Mouse (Mus musculus): Measurements from ENCODE around the gene Gm42906. TPM values are rescaled to one million over a fixed set of nuclear protein-coding genes. Genes with fewer than 3 reads are reported as not detected.
A peak's percentile ranks its signal among the peaks of the same experiment; 100 is the strongest.

Gm42906 gene
- polyA plus RNA-seq, 1 experiment from 2014 or later = not detected

DNA sequence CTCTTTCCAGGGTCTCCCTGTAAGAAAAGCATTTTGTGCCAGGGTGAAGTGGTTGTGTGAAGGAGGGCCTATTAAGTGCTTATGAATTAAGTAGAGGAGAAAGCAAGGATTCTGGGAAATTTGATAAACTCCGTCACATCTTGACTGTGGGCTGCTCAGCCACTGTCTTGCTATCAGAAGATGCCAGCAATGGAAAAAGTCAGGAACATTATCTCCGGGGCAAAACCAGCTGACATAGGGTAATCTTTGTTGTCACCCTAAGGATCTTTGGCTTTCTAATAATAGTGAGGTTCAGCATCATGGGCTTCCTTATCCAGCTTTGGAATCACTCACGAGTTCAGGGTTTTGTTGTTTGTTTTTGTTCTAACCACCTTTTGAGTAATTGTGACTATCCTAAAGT, 14.3 kb downstream of the Gm42906 start:
- 76% methylated on average over 3 of the region's 3 CpGs for WGBS
- H3K27me3 ChIP-seq (ENCODE audit: control insufficient read depth, insufficient read depth, low read length) = no peaks in the 10 kb centered on the region
- no peak overlapping the region for H3K9ac ChIP-seq (replicated peaks; ENCODE audit: low read depth, low read length)
- H3K9me3 ChIP-seq (ENCODE audit: control insufficient read depth, low read length) = no peaks in the 10 kb centered on the region
- no peak overlapping the region for H3K27ac ChIP-seq (ENCODE audit: low read depth, low read length)
- ATAC-seq (ENCODE audit: low read depth) = no peak
- H3K4me2 ChIP-seq (ENCODE audit: low read depth, low read length) = no peak overlapping the region
- H3K4me1 ChIP-seq (ENCODE audit: control insufficient read depth, insufficient read depth, low read length) = 0 out of 2 replicates have a peak, but pooled peaks cover 4% of the 10 kb centered on the region
- no peaks in the 10 kb centered on the region for H3K36me3 ChIP-seq (ENCODE audit: control insufficient read depth, insufficient read depth, low read length)
- no peak overlapping the region for H3K4me3 ChIP-seq (ENCODE audit: low read depth, low read length)

DNA sequence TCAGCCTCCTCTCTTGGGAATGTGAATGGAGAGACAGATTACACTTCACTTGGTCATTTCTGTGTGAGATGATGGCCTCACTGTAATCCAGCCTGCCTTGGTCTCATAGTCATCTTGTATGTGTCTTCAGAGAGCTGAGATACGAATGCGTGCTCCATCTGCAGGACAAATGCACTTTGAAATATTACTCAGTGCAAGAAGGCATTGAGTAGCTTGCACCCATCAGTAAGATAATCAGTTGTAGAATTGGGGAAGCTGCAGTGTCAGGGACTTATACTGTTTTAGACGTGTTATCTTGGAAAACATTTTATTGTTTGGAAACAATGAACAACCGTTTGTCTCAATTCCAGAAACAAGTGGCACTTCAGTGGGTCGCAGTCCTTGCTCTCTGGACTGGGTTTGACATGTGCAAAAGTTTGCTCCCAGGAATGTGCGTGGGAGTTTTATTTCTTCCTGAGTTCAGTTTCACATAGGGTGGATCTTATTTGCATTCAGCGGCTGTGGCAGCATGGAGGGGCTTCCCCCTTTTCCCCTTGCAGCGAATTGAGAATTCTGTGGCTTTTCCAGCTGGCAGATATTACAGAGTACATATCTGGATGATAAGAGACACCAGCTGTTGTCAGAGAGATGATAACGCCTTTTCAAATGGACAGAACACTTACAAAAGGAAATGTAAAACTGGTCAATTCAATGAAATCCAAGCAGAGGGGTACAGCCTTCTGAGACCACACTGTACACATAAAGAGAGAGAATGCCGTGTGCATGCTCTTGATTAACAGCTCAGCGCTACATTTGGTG, 15.1 kb downstream of the Gm42906 start:
- WGBS = 55% methylated on average over 11 of the region's 11 CpGs
- no peak overlapping the region for H3K4me2 ChIP-seq (ENCODE audit: low read depth, low read length)
- H3K4me3 ChIP-seq (ENCODE audit: low read depth, low read length) = no peak overlapping the region
- 0 out of 2 replicates have a peak, but pooled peaks cover 4% of the 10 kb centered on the region for H3K4me1 ChIP-seq (ENCODE audit: control insufficient read depth, insufficient read depth, low read length)
- ATAC-seq (ENCODE audit: low read depth) = no peak
- no peaks in the 10 kb centered on the region for H3K27me3 ChIP-seq (ENCODE audit: control insufficient read depth, insufficient read depth, low read length)
- no peaks in the 10 kb centered on the region for H3K9me3 ChIP-seq (ENCODE audit: control insufficient read depth, low read length)
- no peak overlapping the region for H3K27ac ChIP-seq (ENCODE audit: low read depth, low read length)
- no peaks in the 10 kb centered on the region for H3K36me3 ChIP-seq (ENCODE audit: control insufficient read depth, insufficient read depth, low read length)
- no peak overlapping the region for H3K9ac ChIP-seq (replicated peaks; ENCODE audit: low read depth, low read length)

DNA sequence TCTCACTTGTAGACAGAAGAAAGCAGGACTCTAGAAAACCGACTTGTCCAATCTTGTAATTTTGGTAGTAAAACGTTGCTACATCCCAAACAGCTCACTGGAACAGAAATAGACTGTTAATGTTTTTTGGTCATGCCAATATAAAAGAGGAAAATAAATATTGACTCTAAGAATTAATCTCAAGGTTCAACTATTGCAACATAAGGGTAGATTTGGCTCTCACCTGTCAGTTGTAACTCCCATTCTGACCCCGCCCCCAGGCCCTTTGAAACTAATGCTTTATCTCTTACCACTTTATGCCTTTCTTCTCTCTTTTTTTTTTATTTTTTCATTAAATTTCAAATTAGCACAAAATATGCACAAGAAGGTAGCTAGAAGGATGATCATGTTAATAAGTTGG, 18.0 kb downstream of the Gm42906 start:
- Histone ChIP-seq H3K4me3 (ENCODE audit: low read depth, low read length) (no peak overlapping the region), H3K4me1 (ENCODE audit: control insufficient read depth, insufficient read depth, low read length) (0 out of 2 replicates have a peak, but pooled peaks cover 4% of the 10 kb centered on the region), H3K4me2 (ENCODE audit: low read depth, low read length) (no peak overlapping the region), H3K9me3 (ENCODE audit: control insufficient read depth, low read length) (no peaks in the 10 kb centered on the region), H3K27ac (ENCODE audit: low read depth, low read length) (no peak overlapping the region), H3K36me3 (ENCODE audit: control insufficient read depth, insufficient read depth, low read length) (no peaks in the 10 kb centered on the region), H3K9ac (replicated peaks; ENCODE audit: low read depth, low read length) (no peak overlapping the region), H3K27me3 (ENCODE audit: control insufficient read depth, insufficient read depth, low read length) (no peaks in the 10 kb centered on the region)
- 63% methylated on average over 3 of the region's 3 CpGs for WGBS
- ATAC-seq (ENCODE audit: low read depth) = no peak

DNA sequence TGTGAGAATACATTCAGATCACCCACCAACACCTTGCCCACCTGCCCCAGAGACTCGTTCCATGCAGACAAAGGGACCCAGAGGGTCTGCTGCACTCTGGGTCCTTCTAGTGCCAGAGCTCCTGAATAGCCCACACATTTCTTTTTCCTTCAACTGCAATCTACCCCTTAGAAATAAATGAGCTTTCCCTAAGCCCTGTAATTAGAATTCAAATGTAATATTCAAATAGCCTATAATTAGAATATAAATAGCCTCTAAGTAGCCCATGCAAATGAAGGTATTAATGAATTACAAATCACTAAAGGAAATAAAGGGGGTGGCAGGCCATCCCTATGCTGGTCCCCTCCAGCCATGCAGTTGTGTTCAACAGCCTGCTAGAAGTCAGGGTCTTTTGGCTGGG, 18.7 kb downstream of the Gm42906 start:
- Histone ChIP-seq H3K9me3 (ENCODE audit: control insufficient read depth, low read length) (no peaks in the 10 kb centered on the region), H3K27ac (ENCODE audit: low read depth, low read length) (peak overlapping the region; percentile 29; the same call in 1 of the 2 replicates), H3K4me2 (ENCODE audit: low read depth, low read length) (no peak overlapping the region), H3K4me1 (ENCODE audit: control insufficient read depth, insufficient read depth, low read length) (0 out of 2 replicates have a peak, but pooled peaks cover 4% of the 10 kb centered on the region), H3K9ac (replicated peaks; ENCODE audit: low read depth, low read length) (no peak overlapping the region), H3K36me3 (ENCODE audit: control insufficient read depth, insufficient read depth, low read length) (no peaks in the 10 kb centered on the region), H3K4me3 (ENCODE audit: low read depth, low read length) (no peak overlapping the region), H3K27me3 (ENCODE audit: control insufficient read depth, insufficient read depth, low read length) (no peaks in the 10 kb centered on the region)
- 10% methylated on average over 1 of the region's 1 CpGs for WGBS
- ATAC-seq (ENCODE audit: low read depth) = peak; percentile 83

DNA sequence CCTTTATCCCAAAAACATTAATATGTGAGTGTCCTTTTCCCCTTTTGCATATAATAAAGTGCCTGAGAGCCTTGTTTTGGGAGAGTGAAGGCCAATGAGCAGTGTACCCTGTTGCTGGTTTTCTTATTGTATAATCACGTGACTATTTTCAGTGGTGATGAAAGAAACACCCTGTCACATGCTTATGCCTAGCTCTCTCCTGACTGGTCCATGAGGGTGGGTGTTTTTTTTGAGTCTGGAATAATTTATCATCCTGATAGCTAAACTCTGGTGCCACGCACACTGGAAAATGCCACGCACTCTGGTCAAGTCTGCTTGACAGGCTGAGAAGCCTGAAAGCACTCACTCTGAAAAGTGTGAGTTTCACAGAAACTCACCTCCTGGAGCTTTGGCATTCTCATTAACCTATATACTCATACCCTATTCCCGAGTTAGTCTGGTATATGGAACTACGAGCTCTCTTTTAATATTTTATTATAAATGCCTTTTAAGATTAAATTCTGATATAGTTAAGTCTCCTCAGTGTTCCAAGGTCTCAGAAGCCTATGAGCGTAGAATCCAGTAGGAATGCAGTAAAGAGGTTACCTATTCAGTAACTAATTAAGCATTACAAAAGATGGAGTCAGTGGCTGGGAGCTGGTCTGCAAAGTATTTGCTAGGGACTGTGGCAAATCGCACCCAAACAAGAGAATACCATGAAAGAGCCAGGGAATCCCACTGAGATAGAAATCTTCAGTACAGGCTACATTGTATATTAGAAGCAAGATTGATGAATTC, 19.7 kb downstream of the Gm42906 start:
- no peak for ATAC-seq (ENCODE audit: low read depth)
- H3K4me3 ChIP-seq (ENCODE audit: low read depth, low read length) = no peak overlapping the region
- H3K36me3 ChIP-seq (ENCODE audit: control insufficient read depth, insufficient read depth, low read length) = no peaks in the 10 kb centered on the region
- 22% methylated on average over 7 of the region's 7 CpGs for WGBS
- H3K27me3 ChIP-seq (ENCODE audit: control insufficient read depth, insufficient read depth, low read length) = no peaks in the 10 kb centered on the region
- H3K9ac ChIP-seq (replicated peaks; ENCODE audit: low read depth, low read length) = no peak overlapping the region
- H3K4me1 ChIP-seq (ENCODE audit: control insufficient read depth, insufficient read depth, low read length) = 0 out of 2 replicates have a peak, but pooled peaks cover 4% of the 10 kb centered on the region
- H3K9me3 ChIP-seq (ENCODE audit: control insufficient read depth, low read length) = no peaks in the 10 kb centered on the region
- no peak overlapping the region for H3K4me2 ChIP-seq (ENCODE audit: low read depth, low read length)
- H3K27ac ChIP-seq (ENCODE audit: low read depth, low read length) = no peak overlapping the region

DNA sequence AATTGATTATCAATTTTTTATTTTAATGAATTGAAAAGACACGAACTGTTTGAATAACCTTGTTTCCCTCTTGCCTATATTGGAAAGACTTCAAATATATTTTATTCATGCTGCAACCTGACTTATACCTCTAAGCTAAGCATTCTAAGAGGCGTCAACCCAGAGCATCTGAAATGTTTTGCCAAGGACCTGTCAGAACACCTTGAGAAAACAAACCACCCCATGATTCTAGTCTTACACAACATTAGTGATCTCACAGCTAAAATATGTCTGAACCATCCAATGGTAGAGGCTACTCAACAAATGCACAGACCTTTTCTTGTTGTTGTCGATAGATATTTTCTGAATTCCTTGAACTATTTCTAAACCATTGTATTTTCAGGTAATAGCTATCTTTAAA, 20.5 kb downstream of the Gm42906 start:
- WGBS = 93% methylated on average over 3 of the region's 3 CpGs
- Histone ChIP-seq H3K4me2 (ENCODE audit: low read depth, low read length) (no peak overlapping the region), H3K9ac (replicated peaks; ENCODE audit: low read depth, low read length) (no peak overlapping the region), H3K27ac (ENCODE audit: low read depth, low read length) (no peak overlapping the region), H3K4me1 (ENCODE audit: control insufficient read depth, insufficient read depth, low read length) (0 out of 2 replicates have a peak, but pooled peaks cover 4% of the 10 kb centered on the region), H3K27me3 (ENCODE audit: control insufficient read depth, insufficient read depth, low read length) (no peaks in the 10 kb centered on the region), H3K36me3 (ENCODE audit: control insufficient read depth, insufficient read depth, low read length) (no peaks in the 10 kb centered on the region), H3K9me3 (ENCODE audit: control insufficient read depth, low read length) (no peaks in the 10 kb centered on the region), H3K4me3 (ENCODE audit: low read depth, low read length) (no peak overlapping the region)
- ATAC-seq (ENCODE audit: low read depth) = no peak

DNA sequence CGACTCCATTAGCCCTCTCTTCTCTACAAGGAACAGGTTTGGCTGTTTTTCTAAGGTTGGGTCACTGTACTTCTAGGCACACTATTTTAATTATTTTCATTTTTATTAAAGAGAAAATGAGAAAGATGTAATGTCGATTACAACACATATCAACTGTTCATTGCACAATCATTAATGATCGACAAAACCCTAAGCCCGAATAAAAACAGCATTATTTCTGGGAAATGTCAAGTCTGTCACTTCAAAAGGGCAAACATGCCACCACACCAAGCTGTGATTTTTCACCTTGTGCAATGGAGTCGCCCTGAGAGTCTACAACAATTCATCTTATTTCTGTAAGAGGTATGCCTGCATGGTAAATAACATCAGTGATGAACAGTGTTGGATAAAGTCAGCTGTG, 21.7 kb downstream of the Gm42906 start:
- 88% methylated on average over 5 of the region's 5 CpGs for WGBS
- Histone ChIP-seq H3K4me1 (ENCODE audit: control insufficient read depth, insufficient read depth, low read length) (0 out of 2 replicates have a peak, but pooled peaks cover 4% of the 10 kb centered on the region), H3K9ac (replicated peaks; ENCODE audit: low read depth, low read length) (no peak overlapping the region), H3K27me3 (ENCODE audit: control insufficient read depth, insufficient read depth, low read length) (no peaks in the 10 kb centered on the region), H3K9me3 (ENCODE audit: control insufficient read depth, low read length) (no peaks in the 10 kb centered on the region), H3K4me2 (ENCODE audit: low read depth, low read length) (no peak overlapping the region), H3K36me3 (ENCODE audit: control insufficient read depth, insufficient read depth, low read length) (no peaks in the 10 kb centered on the region), H3K27ac (ENCODE audit: low read depth, low read length) (no peak overlapping the region), H3K4me3 (ENCODE audit: low read depth, low read length) (no peak overlapping the region)
- no peak for ATAC-seq (ENCODE audit: low read depth)

DNA sequence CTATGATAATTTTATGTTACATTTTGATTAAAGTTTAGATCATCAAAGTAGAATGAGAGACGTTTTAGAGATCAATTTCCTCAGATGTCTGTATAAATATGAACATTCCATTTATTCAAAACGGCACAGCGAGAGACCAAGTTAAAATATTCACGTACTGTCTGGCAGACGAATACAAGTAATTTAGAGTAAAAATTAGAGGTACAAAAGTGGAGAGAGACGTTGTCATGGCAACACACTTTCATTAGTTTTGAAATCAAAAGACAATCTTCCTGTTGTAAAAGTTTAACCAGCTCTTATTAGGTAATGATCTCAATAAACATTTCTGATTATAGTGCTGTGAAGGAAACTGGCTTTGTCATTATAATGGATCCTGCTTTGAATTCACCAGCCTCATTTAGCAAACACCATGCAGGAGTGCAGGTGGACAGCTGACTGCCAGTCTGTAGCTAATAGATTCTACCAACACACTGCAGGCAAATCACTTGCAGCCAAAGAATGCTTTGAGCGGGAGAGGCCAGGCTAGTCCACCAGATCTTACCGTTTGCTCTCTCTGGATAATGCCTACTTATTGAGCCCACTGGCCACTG, 22.6 kb downstream of the Gm42906 start:
- no peaks in the 10 kb centered on the region for H3K27me3 ChIP-seq (ENCODE audit: control insufficient read depth, insufficient read depth, low read length)
- H3K9ac ChIP-seq (replicated peaks; ENCODE audit: low read depth, low read length) = no peak overlapping the region
- H3K4me2 ChIP-seq (ENCODE audit: low read depth, low read length) = no peak overlapping the region
- H3K4me1 ChIP-seq (ENCODE audit: control insufficient read depth, insufficient read depth, low read length) = 0 out of 2 replicates have a peak, but pooled peaks cover 4% of the 10 kb centered on the region
- no peaks in the 10 kb centered on the region for H3K36me3 ChIP-seq (ENCODE audit: control insufficient read depth, insufficient read depth, low read length)
- no peaks in the 10 kb centered on the region for H3K9me3 ChIP-seq (ENCODE audit: control insufficient read depth, low read length)
- ATAC-seq (ENCODE audit: low read depth) = no peak
- H3K4me3 ChIP-seq (ENCODE audit: low read depth, low read length) = no peak overlapping the region
- H3K27ac ChIP-seq (ENCODE audit: low read depth, low read length) = no peak overlapping the region
- WGBS = 36% methylated on average over 8 of the region's 8 CpGs

DNA sequence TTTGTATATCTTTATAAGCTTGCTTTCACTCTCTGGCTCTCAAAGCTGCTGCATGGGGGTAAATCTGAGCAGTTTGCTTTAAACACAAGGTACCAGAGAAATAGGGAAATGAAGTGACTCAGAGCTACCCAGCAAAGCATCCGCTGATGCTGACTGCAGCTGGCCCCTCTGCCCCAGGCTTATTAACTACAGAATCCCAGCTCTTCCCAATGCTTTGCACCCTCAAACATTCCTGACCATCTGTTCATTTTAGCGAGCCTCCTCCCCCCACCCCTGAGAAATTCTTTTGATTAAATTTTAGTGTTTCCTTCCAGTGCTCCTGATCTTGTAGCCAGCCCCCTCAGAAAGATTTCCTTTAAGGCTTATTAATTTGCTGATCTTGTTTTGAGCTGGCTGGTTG, 24.4 kb downstream of the Gm42906 start:
- Histone ChIP-seq H3K36me3 (ENCODE audit: control insufficient read depth, insufficient read depth, low read length) (no peaks in the 10 kb centered on the region), H3K4me1 (ENCODE audit: control insufficient read depth, insufficient read depth, low read length) (no peaks in the 10 kb centered on the region), H3K27me3 (ENCODE audit: control insufficient read depth, insufficient read depth, low read length) (no peaks in the 10 kb centered on the region), H3K9ac (replicated peaks; ENCODE audit: low read depth, low read length) (no peak overlapping the region), H3K4me2 (ENCODE audit: low read depth, low read length) (no peak overlapping the region), H3K4me3 (ENCODE audit: low read depth, low read length) (no peak overlapping the region), H3K9me3 (ENCODE audit: control insufficient read depth, low read length) (no peaks in the 10 kb centered on the region), H3K27ac (ENCODE audit: low read depth, low read length) (no peak overlapping the region)
- 25% methylated on average over 2 of the region's 2 CpGs for WGBS
- ATAC-seq (ENCODE audit: low read depth) = peak; percentile 65

All from neural tube, embryonic 14.5 days (tissue).